Mouse (Mus musculus): ENCODE measurements around the gene Gnrhr. TPM values are rescaled to one million over a fixed set of nuclear protein-coding genes. Genes with fewer than 3 reads are reported as not detected.

The Gnrhr gene
- polyA plus RNA-seq (2015; fragmentation: Nextera tagmentation; extraction: Ambion mirVana), result not detected in 2 replicates

DNA sequence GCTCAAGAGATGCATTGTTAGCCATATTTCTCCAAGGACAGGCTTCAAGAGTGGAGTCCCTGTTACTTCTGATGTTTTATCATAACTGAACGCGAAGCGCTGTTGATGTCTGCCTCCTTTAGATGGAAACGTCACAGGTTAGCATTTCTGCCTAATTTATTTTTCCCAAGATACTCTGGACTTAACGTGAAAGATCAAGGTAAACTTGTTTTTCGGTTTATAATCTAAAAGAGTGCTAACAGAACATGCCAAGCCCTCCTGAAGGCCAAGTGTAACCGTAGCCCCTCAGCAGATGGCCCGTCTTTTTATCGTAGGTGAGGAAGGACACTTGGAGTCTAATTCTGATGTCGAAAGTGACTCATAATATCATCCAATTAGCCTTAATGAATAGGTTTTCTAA is at the start of gene Gnrhr:
TSS of gene Gnrhr (minus strand) at position 101 of the 400 bp plus-strand sequence.

DNA sequence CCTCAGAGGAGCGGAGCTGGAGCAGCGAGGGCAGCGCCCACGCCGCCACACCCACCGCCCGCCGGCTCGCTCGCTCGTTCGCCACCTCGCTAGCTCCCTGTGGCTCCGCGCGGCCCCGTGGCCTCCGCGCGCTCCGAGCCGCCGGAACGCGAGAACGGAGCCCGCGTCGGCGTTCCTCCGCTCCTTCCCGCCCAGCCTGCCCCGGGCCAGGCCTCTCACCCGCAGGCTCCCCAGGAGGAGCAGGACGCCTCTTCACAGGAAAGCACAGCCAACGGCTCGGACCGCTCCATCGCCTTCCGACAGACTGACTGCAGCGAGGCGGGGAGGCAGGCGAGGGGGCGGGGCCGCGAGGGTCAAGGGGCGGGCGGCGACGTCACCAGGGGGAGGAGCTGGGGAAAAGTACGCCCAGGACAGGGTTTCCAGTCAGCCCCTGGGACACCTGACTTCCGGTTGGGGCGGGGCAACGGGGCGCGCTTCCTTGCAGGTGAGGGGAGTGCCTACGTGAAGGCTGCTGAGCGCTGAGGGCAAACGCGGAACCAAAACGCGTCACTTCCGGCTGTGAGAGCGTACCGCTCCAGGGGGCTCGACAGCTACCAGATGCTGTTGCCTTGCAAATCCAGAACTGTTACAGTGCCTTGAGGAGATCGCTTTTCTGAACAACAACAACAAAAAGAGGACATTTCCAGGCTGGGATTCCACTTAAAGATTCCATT is 25.1 kb downstream of the Gnrhr start, which contains the start of gene Uba6:
TSS of gene Uba6 (minus strand) at position 355 of the 713 bp plus-strand sequence.

Other genes starting within 250 kb of the Gnrhr start
- gene Cenpc1, start 132.3 kb downstream of the Gnrhr start, polyA plus RNA-seq (2015; fragmentation: Nextera tagmentation; extraction: Ambion mirVana), result 9.5 and 9.8 TPM in 2 replicates
- gene Stap1, start 126.2 kb downstream of the Gnrhr start, polyA plus RNA-seq (2015; fragmentation: Nextera tagmentation; extraction: Ambion mirVana), result 0.40 and 0.50 TPM in 2 replicates
- 2.8 and 3.8 TPM in 2 replicates for gene Uba6, start 25.1 kb downstream of the Gnrhr start, polyA plus RNA-seq (2015; fragmentation: Nextera tagmentation; extraction: Ambion mirVana)
- gene Tmprss11c, start 91.4 kb upstream of the Gnrhr start, polyA plus RNA-seq (2015; fragmentation: Nextera tagmentation; extraction: Ambion mirVana), result not detected in 2 replicates
- gene Tmprss11d, start 175.5 kb upstream of the Gnrhr start, polyA plus RNA-seq (2015; fragmentation: Nextera tagmentation; extraction: Ambion mirVana), result not detected in 2 replicates

Data from skeletal muscle tissue, postnatal 0 days (tissue).